Mouse (Mus musculus) monocyte, adult 5-6 weeks (primary cell): ENCODE results near the gene Tceal6. TPM values are rescaled to one million over a fixed set of nuclear protein-coding genes. Genes with fewer than 3 reads are reported as not detected.
"Not testable (repeated sequence)": the region's sequence is repeated elsewhere in the genome, so short reads cannot be mapped to it uniquely, and the experiment has no call there.

Experiments
- ATAC-seq: fragments of 153-309, 156-312 bp; replicated peaks from 2 replicates; pipeline ENCODE4 v1.8.0; 2017; ENCODE audit warnings: mild to moderate bottlenecking; ENCODE audit not compliant: low TSS enrichment, insufficient number of reproducible peaks, severe bottlenecking, poor library complexity, low FRiP score
- total RNA-seq: library from RNA; stranded (forward); fragments of 200-1000, 200-491, 200-594 nt; gene quantifications from 3 replicates; pipeline ENCODE4 v1.2.3, GENCODE M21; 2017

Tceal6 gene
- total RNA-seq, result not detected in 3 replicates

DNA sequence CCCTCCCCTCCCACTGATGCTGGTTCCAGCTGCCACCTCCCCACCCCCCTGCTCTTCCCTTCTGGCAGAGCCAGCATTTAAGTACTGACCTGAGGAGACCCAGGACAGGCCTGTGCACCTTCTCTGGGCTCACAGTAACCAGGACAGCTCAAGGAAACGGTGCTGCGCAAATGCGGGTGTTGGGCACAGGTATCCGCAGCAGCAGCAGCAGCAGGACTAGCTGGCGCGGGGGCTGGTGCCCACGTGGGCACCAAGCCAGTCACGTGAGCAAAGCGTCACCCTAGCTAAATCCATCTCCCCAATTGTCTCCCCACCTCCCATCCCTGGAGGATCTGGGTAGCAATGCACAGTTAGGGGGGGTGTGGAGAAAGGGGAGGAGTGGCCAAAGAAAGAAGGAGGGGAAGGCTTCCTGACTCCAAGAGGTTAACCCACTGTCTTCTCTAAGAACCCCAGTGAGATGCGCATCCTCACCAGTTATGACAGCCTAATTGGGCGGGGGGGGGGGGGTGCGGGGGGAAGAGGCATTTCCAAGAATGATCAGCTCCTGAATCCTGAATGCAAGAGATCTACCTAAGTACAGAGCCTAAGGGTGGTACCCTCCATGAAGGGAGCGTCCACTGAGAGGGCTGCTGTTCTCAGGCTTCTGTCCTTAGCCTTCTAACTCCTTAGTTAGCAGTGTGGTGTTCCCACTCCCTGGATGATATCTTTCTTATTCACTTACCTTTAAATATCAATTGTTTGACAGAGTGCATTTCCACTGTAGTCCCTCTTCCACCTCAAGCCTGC is at the start of gene Tceal6:
Tceal6 (minus strand) TSS at position 252 of the 786 bp plus-strand sequence.
- ATAC-seq, result no peak

DNA sequence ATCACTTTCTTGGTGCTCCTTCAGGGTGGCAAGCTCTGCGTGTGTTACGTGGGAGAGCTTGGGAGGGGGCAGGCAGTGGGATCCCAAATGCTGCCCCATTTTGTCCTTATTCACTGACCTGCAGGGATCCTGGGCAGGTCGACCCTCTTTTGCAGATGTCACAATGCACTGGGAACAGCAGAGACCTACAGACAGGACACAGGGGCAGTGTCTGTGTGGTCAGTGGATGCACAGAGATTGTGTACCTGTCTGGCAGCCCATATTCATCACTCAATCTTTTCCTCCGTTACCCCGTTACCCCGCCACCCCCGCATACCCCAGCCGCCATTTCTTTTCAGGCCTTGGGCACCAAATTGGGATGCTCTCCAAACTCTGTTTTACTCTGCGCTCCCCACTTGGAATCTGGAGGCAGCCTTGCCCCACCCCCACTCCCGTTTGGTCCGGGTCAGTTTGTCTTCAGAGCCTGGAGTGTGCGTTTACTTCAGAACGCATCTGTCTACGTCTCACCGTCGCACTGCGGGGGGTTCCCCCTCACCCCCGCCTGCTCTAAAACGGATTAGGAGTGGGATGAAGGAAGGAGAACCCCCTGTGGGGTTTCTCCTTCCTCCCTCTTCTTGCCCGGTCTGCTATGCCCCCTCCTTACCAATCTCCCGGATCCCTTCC is 583 bp downstream of the Tceal6 start:
- not testable (repeated sequence) for ATAC-seq

DNA sequence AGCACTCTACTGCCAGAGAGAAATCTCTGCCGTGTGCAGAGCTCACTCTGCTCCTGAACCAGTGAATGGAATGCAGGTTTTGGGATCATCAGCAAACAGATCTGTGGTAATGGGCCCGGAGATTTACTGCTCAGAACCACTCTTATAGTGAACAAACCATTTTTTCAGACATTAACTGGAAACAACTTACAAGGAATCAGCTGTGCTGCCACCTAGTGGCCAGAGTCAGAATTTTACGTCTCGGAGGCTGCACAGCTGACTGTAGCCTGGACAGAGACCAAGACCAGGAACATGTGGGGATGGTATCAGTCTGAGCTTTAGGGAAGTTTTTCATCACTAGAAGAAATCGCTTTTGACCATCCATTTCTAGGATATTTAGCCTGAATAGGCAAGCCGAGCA is 20.6 kb downstream of the Tceal6 start:
- not testable (repeated sequence) for ATAC-seq

DNA sequence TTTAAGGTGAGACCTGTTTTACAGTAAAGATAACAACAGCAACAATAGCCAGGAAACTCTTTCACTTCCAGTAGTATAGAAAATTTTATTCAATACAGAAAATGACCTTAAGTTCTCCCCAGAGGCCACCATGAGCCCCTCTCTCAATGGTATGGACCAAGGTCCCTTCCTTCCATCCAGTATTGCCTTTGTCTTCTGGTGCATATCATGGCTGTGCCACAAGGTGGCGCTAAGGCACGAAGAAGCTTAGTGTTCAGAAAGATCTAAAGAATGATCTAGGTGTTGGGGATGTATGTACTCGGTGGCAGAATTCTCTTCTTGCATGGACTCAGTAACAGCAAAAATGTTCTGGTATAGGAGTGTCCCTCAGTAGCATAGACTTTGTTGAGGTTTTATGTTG is 21.8 kb downstream of the Tceal6 start:
- not testable (repeated sequence) for ATAC-seq

DNA sequence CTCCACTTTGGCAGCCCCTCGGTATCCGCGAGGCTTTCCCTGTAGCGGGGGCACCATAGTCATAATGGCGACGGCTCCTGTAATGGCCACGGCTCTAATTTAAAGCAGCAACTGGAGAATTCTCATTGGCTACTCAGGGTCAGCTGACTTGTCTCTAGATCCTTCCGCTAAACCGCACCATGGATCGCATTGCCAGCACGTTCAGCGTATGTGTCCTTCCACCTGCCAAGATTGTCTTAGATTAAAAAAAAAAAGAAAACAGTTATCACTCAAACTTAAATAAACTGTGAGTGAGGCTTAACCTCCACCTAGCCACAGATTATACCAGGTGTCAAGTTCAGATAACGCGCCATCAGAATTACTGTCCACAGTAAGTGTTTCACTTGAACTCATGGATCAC is 33.0 kb downstream of the Tceal6 start, which contains the start of gene Gm15023:
Gm15023 (minus strand) TSS at position 101 of the 400 bp plus-strand sequence.
- not testable (repeated sequence) for ATAC-seq

Other genes starting within 250 kb of the Tceal6 start
- gene Nxf2, start 245.9 kb downstream of the Tceal6 start, total RNA-seq, result 1.5 TPM in 1 of 3 replicates, not detected in the others
- gene Zmat1, start 201.5 kb downstream of the Tceal6 start, total RNA-seq, result 1.8 to 4.6 TPM (median 3.4 TPM) in 3 replicates
- gene Gm15023, start 33.1 kb downstream of the Tceal6 start, total RNA-seq, result not detected in 3 replicates
- gene Pramel3, start 91.6 kb upstream of the Tceal6 start, total RNA-seq, result not detected in 3 replicates
- gene Gm5128, start 162.6 kb upstream of the Tceal6 start, total RNA-seq, result not detected in 3 replicates
- not detected in 3 replicates for gene Gm7903, start 223.1 kb upstream of the Tceal6 start, total RNA-seq